Mouse (Mus musculus) c-Kit-positive CD71-positive TER-119-positive erythroid progenitor cells, embryonic 14.5 days (primary cell): ENCODE results near the gene Ctsw.

Source experiments
- DNase-seq: peaks from one replicate; pipeline ENCODE4 v3.0.0-alpha.2; 2013; ENCODE audit warnings: low spot score

The Ctsw gene

GRCm38 (mm10) chr19:5487768-5488550 is 19.7 kb upstream of the Ctsw start, which contains the start of gene Mus81:
Gene Mus81, minus strand, starts transcription at chr19:5488402.
- DNase-seq = peak; percentile 97

- DNase-seq = no peak
Measured at GRCm38 (mm10) chr19:5486771-5487170, 18.5 kb upstream of the Ctsw start.

- DNase-seq = no peak
Measured at GRCm38 (mm10) chr19:5486286-5486685, 18.0 kb upstream of the Ctsw start.

GRCm38 (mm10) chr19:5485821-5486220 is 17.5 kb upstream of the Ctsw start:
- no peak for DNase-seq

GRCm38 (mm10) chr19:5485371-5485770 is 17.1 kb upstream of the Ctsw start:
- DNase-seq = no peak

- no peak for DNase-seq
Measured at GRCm38 (mm10) chr19:5484496-5484895, 16.2 kb upstream of the Ctsw start.

- no peak for DNase-seq
Measured at GRCm38 (mm10) chr19:5483386-5484359, 15.4 kb upstream of the Ctsw start.

- no peak for DNase-seq
Measured at GRCm38 (mm10) chr19:5481398-5481797, 13.1 kb upstream of the Ctsw start.

- DNase-seq = no peak
Measured at GRCm38 (mm10) chr19:5480016-5480415, 11.7 kb upstream of the Ctsw start.

GRCm38 (mm10) chr19:5477668-5478300 is 9.5 kb upstream of the Ctsw start:
- no peak for DNase-seq

- DNase-seq = no peak
Measured at GRCm38 (mm10) chr19:5477004-5477667, 8.8 kb upstream of the Ctsw start.

- no peak for DNase-seq
Measured at GRCm38 (mm10) chr19:5475069-5475714, 6.9 kb upstream of the Ctsw start.

GRCm38 (mm10) chr19:5474281-5475068 is 6.2 kb upstream of the Ctsw start:
- DNase-seq = no peak

GRCm38 (mm10) chr19:5473720-5474119 is 5.4 kb upstream of the Ctsw start, which contains the start of gene Efemp2:
Gene Efemp2, plus strand, starts transcription at chr19:5473954.
- DNase-seq = no peak

- DNase-seq = no peak
Measured at GRCm38 (mm10) chr19:5472857-5473256, 4.5 kb upstream of the Ctsw start.

GRCm38 (mm10) chr19:5471846-5472245 is 3.5 kb upstream of the Ctsw start:
- no peak for DNase-seq

- DNase-seq = no peak
Measured at GRCm38 (mm10) chr19:5466916-5467500, 1.3 kb downstream of the Ctsw start.

- no peak for DNase-seq
Measured at GRCm38 (mm10) chr19:5465037-5465436, 3.3 kb downstream of the Ctsw start.

GRCm38 (mm10) chr19:5463791-5464562 is 4.3 kb downstream of the Ctsw start:
- no peak for DNase-seq
